Mouse (Mus musculus): ENCODE results near the gene Plscr3. TPM values are rescaled to one million over a fixed set of nuclear protein-coding genes. Genes with fewer than 3 reads are reported as not detected.

Gene Plscr3
- polyA plus RNA-seq, 1 experiment from 2014 or later = 132 TPM

- no peaks in the 10 kb centered on the region for H3K9me3 ChIP-seq
- WGBS = 9% methylated on average over 28 of the region's 48 CpGs
- no peaks in the 10 kb centered on the region for H3K27me3 ChIP-seq
- peaks cover 40% of the 10 kb centered on the region for H3K4me1 ChIP-seq
- peak overlapping the region; percentile 50; the same call in 1 of the 2 replicates for H3K9ac ChIP-seq
- peak overlapping the region; percentile 11; the same call in 1 of the 2 replicates for H3K27ac ChIP-seq
- H3K4me3 ChIP-seq = peak overlapping the region; percentile 45
- ATAC-seq (ENCODE audit: insufficient number of reproducible peaks, low FRiP score, low TSS enrichment, low read depth) = no peak
- H3K36me3 ChIP-seq = peaks cover 16% of the 10 kb centered on the region
- H3K4me2 ChIP-seq = peak overlapping the region; percentile 89
Observed at GRCm38 (mm10) chr11:69834001-69834549, 12.1 kb upstream of the Plscr3 start.

DNA sequence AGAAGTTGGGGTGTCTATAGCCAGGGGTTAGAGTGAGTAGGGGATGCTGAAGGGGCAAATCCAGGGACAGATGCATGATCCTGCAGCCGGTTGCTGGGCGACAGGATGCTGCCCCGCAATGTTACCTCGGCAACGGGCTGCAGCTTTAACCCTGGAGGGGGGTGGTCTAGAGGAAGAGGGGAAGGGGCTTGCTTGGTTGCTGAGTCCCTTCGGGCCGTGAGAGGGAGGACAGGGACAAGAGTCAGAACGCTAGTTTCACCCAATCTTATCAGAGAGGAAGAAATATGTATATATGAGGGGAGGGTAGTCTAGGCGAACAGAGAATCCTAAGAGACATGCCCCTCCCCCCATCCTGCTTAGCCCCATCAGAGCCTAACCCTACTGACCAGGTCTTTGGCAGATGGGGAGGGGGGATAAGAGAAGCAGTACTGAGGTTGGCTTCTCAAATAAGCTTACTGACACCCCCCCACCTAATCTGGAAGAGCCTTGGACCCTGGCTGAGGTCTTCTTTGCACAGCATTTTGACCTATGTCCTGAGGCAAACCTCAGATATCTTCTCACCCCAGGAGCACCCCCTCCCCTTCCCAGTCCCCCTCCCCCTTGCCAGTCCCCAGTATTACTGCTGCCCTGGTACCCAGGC is 10.7 kb upstream of the Plscr3 start:
- H3K4me3 ChIP-seq = peak overlapping the region; percentile 70
- peaks cover 12% of the 10 kb centered on the region for H3K36me3 ChIP-seq
- peak overlapping the region; percentile 89 for H3K4me2 ChIP-seq
- H3K27me3 ChIP-seq = no peaks in the 10 kb centered on the region
- H3K9ac ChIP-seq = peak overlapping the region; percentile 4; the same call in 1 of the 2 replicates
- no peaks in the 10 kb centered on the region for H3K9me3 ChIP-seq
- no peak for ATAC-seq (ENCODE audit: insufficient number of reproducible peaks, low FRiP score, low TSS enrichment, low read depth)
- H3K4me1 ChIP-seq = peaks cover 43% of the 10 kb centered on the region
- WGBS = 18% methylated on average over 9 of the region's 9 CpGs
- no peak overlapping the region for H3K27ac ChIP-seq

DNA sequence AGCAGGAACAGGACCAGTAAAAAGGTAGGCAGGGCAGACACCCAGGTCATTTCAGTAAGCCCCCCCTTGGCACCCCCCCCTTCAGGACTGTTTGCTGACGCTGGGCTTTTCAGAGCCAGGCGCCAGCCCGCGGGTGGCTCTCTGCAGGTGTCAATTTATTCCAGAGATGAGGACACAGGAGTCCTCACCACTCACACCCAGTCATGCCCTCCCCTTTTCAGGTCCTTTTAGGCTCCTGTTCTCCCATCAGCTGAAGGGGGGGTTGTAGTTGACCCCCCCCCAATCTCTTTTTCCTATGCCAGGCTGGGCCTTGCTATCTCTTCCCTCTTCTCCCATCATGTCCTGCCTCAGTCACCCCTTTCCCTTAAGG is 10.2 kb upstream of the Plscr3 start:
- H3K9me3 ChIP-seq = no peaks in the 10 kb centered on the region
- WGBS = 11% methylated on average over 4 of the region's 4 CpGs
- H3K4me3 ChIP-seq = peak overlapping the region; percentile 70
- no peak for ATAC-seq (ENCODE audit: insufficient number of reproducible peaks, low FRiP score, low TSS enrichment, low read depth)
- 0 out of 2 replicates have a peak overlapping the region, but pooled peaks have one; percentile 4 for H3K9ac ChIP-seq
- H3K36me3 ChIP-seq = peaks cover 12% of the 10 kb centered on the region
- H3K27me3 ChIP-seq = no peaks in the 10 kb centered on the region
- H3K4me2 ChIP-seq = peak overlapping the region; percentile 89
- no peak overlapping the region for H3K27ac ChIP-seq
- H3K4me1 ChIP-seq = peaks cover 43% of the 10 kb centered on the region

DNA sequence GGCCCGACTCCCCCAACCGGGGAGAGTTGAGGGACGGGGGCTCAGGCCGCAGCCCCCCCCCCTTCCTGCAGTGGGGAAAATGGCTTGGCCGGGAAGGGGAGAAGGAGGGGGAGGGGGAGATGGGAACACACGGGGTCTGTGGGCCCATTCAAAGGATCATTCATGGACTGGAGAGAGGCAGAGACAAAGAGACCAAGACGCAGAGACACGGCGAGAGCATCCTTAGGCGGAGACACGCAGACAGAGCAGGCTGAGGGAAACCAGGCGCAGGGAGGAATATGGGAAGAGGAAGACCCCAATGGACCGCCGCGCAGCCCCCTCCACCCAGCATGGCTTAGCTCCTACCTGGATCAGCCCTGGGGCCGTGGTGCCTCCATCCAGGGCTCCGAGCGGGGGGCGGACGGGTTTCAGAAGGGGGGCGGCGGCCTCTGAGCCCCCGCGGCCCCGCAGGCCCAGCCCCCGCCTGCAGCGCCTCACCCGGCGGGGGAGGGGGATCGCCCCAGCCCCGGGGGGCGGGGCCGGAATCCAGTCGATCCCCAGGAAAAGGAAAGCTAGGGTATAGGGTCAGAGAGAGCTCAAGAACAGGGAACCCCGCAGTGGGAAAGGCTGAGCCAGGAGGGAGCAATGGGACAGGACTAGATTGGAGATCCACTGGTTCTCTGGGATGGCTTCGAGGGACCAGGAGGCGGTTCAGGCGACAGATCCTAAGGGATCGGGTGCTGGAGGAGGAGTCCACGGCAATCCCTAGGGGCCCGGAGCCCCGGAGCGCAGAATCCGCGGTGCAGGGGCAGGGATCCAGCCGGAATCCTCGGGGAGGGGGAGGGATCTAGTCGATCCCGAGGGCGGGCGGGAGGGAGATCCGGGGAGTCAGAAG is 9.2 kb upstream of the Plscr3 start:
- peak overlapping the region; percentile 94 for H3K27ac ChIP-seq
- no peaks in the 10 kb centered on the region for H3K9me3 ChIP-seq
- peak overlapping the region; percentile 89 for H3K4me2 ChIP-seq
- WGBS = under 1% methylated on average over 52 of the region's 52 CpGs
- no peak for ATAC-seq (ENCODE audit: insufficient number of reproducible peaks, low FRiP score, low TSS enrichment, low read depth)
- H3K4me3 ChIP-seq = peak overlapping the region; percentile 70
- H3K4me1 ChIP-seq = peaks cover 43% of the 10 kb centered on the region
- H3K9ac ChIP-seq = peak overlapping the region; percentile 68
- no peaks in the 10 kb centered on the region for H3K27me3 ChIP-seq
- H3K36me3 ChIP-seq = peaks cover 6% of the 10 kb centered on the region

- peak within 1 kb of the TSS; percentile 70 for H3K4me3 ChIP-seq
- no peaks in the 10 kb centered on the region for H3K9me3 ChIP-seq
- H3K4me2 ChIP-seq = peak within 1 kb of the TSS; percentile 89
- H3K27ac ChIP-seq = peak within 1 kb of the TSS; percentile 94
- WGBS = 0% methylated on average over 32 of the region's 32 CpGs
- H3K9ac ChIP-seq = peak within 1 kb of the TSS; percentile 68
- peaks cover 2% of the 10 kb centered on the region for H3K36me3 ChIP-seq
- no peaks in the 10 kb centered on the region for H3K27me3 ChIP-seq
- peaks cover 43% of the 10 kb centered on the region for H3K4me1 ChIP-seq
- no peak; the same call in 1 of the 2 replicates for ATAC-seq (ENCODE audit: insufficient number of reproducible peaks, low FRiP score, low TSS enrichment, low read depth)
Observed at GRCm38 (mm10) chr11:69837604-69837951, 8.6 kb upstream of the Plscr3 start, which contains the start of gene Nlgn2. TSS of gene Nlgn2 (minus strand) at chr11:69837784.

DNA sequence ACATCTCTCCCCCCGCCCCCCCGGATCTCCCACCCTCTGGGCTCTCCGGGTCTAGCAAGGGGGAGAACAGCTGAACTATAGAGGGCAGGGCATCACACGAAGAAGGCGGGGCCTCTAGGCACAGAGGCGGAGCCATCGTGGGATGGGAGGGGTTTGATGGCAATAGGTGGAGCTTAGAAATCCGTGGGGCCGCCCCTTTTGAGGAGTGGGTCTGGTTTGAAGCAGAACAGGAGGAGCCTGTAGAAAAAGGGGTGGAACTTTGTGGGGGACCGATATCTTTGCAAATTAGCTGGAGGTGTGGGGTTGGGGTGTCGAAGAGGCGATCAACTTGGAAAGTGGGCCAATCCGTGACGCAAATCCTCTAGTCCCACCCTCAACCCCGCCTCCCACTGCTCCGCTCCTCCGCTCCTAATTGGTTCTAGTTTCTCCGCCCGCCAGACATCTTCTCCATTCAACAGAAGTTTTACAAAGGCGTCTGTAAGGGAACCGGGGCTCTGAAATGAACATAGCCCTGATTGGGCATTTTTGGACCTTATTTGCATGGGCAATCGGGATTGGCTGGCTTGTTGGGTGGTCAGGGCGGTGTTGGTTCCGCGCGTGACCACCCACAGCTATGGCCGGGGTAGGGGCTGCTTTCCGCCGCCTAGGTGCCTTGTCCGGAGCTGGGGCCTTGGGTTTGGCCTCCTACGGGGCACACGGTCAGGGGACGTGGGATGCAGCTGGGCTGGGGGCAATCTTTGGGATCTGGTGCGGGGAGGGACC is 8.0 kb upstream of the Plscr3 start, which contains the start of gene Tmem256:
Gene Tmem256 (plus strand): TSS at position 563 of the 762 bp plus-strand sequence.
- peak within 1 kb of the TSS; percentile 68 for H3K9ac ChIP-seq
- peak; percentile 91 for ATAC-seq (ENCODE audit: insufficient number of reproducible peaks, low FRiP score, low TSS enrichment, low read depth)
- H3K4me2 ChIP-seq = peak within 1 kb of the TSS; percentile 89
- peak within 1 kb of the TSS; percentile 70 for H3K4me3 ChIP-seq
- no peaks in the 10 kb centered on the region for H3K9me3 ChIP-seq
- H3K4me1 ChIP-seq = peaks cover 43% of the 10 kb centered on the region
- WGBS = under 1% methylated on average over 34 of the region's 34 CpGs
- H3K36me3 ChIP-seq = no peaks in the 10 kb centered on the region; the same call in 1 of the 2 replicates
- H3K27ac ChIP-seq = peak within 1 kb of the TSS; percentile 94
- no peaks in the 10 kb centered on the region for H3K27me3 ChIP-seq

- no peak for ATAC-seq (ENCODE audit: insufficient number of reproducible peaks, low FRiP score, low TSS enrichment, low read depth)
Observed at GRCm38 (mm10) chr11:69838714-69839104, 7.5 kb upstream of the Plscr3 start.

DNA sequence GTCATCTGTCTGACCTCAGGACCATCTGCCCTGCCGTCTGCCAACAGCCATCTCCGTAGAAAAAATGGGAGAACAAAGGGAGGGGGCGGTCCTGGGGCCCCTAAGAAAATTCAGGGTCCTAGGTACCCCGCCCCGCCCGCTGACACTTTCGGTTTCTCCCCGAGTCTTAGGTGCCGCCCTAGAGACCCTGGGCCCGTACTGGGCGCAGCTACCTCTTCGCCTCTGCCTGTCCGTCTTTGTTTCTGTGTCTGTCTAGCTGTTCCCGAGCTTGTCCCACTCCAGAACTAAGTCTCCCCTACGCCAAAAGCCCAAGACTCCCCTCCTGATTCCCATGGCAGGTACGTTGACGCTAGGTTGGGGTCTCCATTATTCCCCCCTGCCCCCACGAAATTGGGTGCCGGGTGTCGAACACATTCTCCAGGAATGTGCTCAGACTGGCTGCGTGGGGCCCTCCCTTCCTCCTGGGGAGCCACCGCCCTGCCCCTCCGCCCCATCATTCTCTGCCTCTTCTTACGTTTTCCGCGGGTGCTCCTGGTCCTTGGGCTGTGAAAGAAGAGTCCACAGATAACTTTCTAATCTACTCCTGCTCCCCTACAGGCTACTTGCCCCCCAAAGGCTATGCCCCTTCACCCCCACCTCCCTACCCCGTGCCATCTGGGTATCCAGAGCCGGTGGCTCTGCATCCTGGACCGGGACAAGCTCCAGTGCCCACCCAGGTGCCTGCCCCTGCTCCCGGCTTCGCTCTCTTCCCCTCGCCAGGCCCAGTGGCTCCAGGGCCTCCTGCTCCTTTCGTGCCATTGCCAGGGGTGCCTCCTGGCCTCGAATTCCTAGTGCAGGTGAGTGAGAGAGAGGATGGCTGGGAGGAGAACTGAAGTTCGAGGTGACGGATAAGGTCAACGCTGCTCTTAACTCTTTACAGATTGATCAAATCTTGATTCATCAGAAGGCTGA is 837 bp downstream of the Plscr3 start:
- H3K4me1 ChIP-seq = peaks cover 29% of the 10 kb centered on the region
- H3K4me3 ChIP-seq = peak overlapping the region; percentile 73
- H3K9me3 ChIP-seq = no peaks in the 10 kb centered on the region
- peak; percentile 8; the same call in 1 of the 2 replicates for ATAC-seq (ENCODE audit: insufficient number of reproducible peaks, low FRiP score, low TSS enrichment, low read depth)
- peak overlapping the region; percentile 86 for H3K4me2 ChIP-seq
- H3K36me3 ChIP-seq = peaks cover 47% of the 10 kb centered on the region
- peak overlapping the region; percentile 71 for H3K9ac ChIP-seq
- peak overlapping the region; percentile 96 for H3K27ac ChIP-seq
- WGBS = 9% methylated on average over 37 of the region's 37 CpGs
- H3K27me3 ChIP-seq = no peaks in the 10 kb centered on the region

More at GRCm38 (mm10) chr11:69838714-69839104, 7.5 kb upstream of the Plscr3 start:
- H3K27ac ChIP-seq = peak overlapping the region; percentile 94
- peak overlapping the region; percentile 62 for H3K9ac ChIP-seq
- H3K4me1 ChIP-seq = peaks cover 40% of the 10 kb centered on the region
- H3K27me3 ChIP-seq = no peaks in the 10 kb centered on the region
- no peaks in the 10 kb centered on the region; the same call in 1 of the 2 replicates for H3K36me3 ChIP-seq
- 2% methylated on average over 7 of the region's 7 CpGs for WGBS
- H3K9me3 ChIP-seq = no peaks in the 10 kb centered on the region
- H3K4me2 ChIP-seq = peak overlapping the region; percentile 89
- peak overlapping the region; percentile 70 for H3K4me3 ChIP-seq

GRCm38 (mm10) chr11:69848021-69848420 is 1.8 kb downstream of the Plscr3 start:
- Histone ChIP-seq H3K27me3 (no peaks in the 10 kb centered on the region), H3K4me1 (peaks cover 29% of the 10 kb centered on the region), H3K36me3 (peaks cover 50% of the 10 kb centered on the region), H3K9ac (no peak overlapping the region), H3K4me3 (peak overlapping the region; percentile 73; the same call in 1 of the 2 replicates), H3K9me3 (no peaks in the 10 kb centered on the region), H3K4me2 (peak overlapping the region; percentile 86), H3K27ac (0 out of 2 replicates have a peak overlapping the region, but pooled peaks have one; percentile 96)
- WGBS = 98% methylated on average over 6 of the region's 6 CpGs
- ATAC-seq (ENCODE audit: insufficient number of reproducible peaks, low FRiP score, low TSS enrichment, low read depth) = no peak

- Histone ChIP-seq H3K27ac (no peak overlapping the region), H3K4me2 (no peak overlapping the region), H3K9ac (no peak overlapping the region), H3K36me3 (peaks cover 50% of the 10 kb centered on the region), H3K4me1 (peaks cover 33% of the 10 kb centered on the region), H3K4me3 (no peak overlapping the region), H3K9me3 (no peaks in the 10 kb centered on the region), H3K27me3 (no peaks in the 10 kb centered on the region)
- ATAC-seq (ENCODE audit: insufficient number of reproducible peaks, low FRiP score, low TSS enrichment, low read depth) = no peak
- 90% methylated on average over 9 of the region's 9 CpGs for WGBS
Observed at GRCm38 (mm10) chr11:69849128-69849527, 3.0 kb downstream of the Plscr3 start.
